Mouse (Mus musculus) layer of hippocampus, adult 2 months (tissue): ENCODE measurements at regions not wholly inside any gene's neighbourhood (a gene's known extent, or its start where the extent isn't known, plus 50 kb on each side); places are given as distances from the start of the nearest gene placed in this dataset.

Source experiments
- DNase-seq, 2 experiments: peaks; one replicate each; pipeline ENCODE4 v3.0.0; 2022; ENCODE audit warnings: low spot score in 2 of 2
- H3K27ac ChIP-seq: fragments of 200-600 bp; 2 replicates; pipeline ENCODE4 v1.8.1; 2022
- H3K4me3 ChIP-seq: fragments of 200-600 bp; 2 replicates; pipeline ENCODE4 v1.8.1; 2022; ENCODE audit warnings: mild to moderate bottlenecking
- CTCF ChIP-seq: fragments of 200-600 bp; conservative IDR thresholded peaks from 2 replicates; pipeline ENCODE4 v1.8.1; 2022; ENCODE audit warnings: antibody characterized with exemption, mild to moderate bottlenecking, moderate library complexity

GRCm38 (mm10) chr13:32567850-32568249 lies 215.9 kb downstream of the Mylk4 start:
- no peak for TF ChIP-seq CTCF
- H3K4me3 ChIP-seq, result no peak overlapping the region
- no peak overlapping the region for H3K27ac ChIP-seq
- no peak for DNase-seq

GRCm38 (mm10) chr13:32560666-32561065 lies 222.1 kb upstream of the Gmds start:
- DNase-seq, result no peak
- Histone ChIP-seq H3K27ac (no peak overlapping the region), H3K4me3 (no peak overlapping the region)
- no peak for TF ChIP-seq CTCF

GRCm38 (mm10) chr13:32556396-32556795 lies 217.9 kb upstream of the Gmds start:
- TF ChIP-seq CTCF, result no peak
- no peak overlapping the region for H3K27ac ChIP-seq
- no peak overlapping the region for H3K4me3 ChIP-seq
- DNase-seq, result no peak

- TF ChIP-seq CTCF, result no peak
- Histone ChIP-seq H3K4me3 (no peak overlapping the region), H3K27ac (no peak overlapping the region)
- DNase-seq, result no peak
These were observed 216.5 kb upstream of the Gmds start for GRCm38 (mm10) chr13:32555064-32555463.

- no peak for TF ChIP-seq CTCF
These were observed 216.1 kb upstream of the Gmds start for GRCm38 (mm10) chr13:32554601-32555000.

GRCm38 (mm10) chr13:32553136-32553535 lies 214.6 kb upstream of the Gmds start:
- no peak for DNase-seq
- TF ChIP-seq CTCF, result no peak
- Histone ChIP-seq H3K4me3 (no peak overlapping the region), H3K27ac (no peak overlapping the region)

More at GRCm38 (mm10) chr13:32554601-32555000, 216.1 kb upstream of the Gmds start:
- no peak overlapping the region for H3K27ac ChIP-seq
- H3K4me3 ChIP-seq, result no peak overlapping the region
- no peak for DNase-seq

GRCm38 (mm10) chr13:32550113-32550512 lies 211.6 kb upstream of the Gmds start:
- no peak for TF ChIP-seq CTCF
- Histone ChIP-seq H3K4me3 (no peak overlapping the region), H3K27ac (no peak overlapping the region)
- DNase-seq, result no peak

GRCm38 (mm10) chr13:32547126-32547525 lies 208.6 kb upstream of the Gmds start:
- H3K4me3 ChIP-seq, result no peak overlapping the region
- no peak overlapping the region for H3K27ac ChIP-seq
- DNase-seq, result no peak
- no peak for TF ChIP-seq CTCF

- H3K27ac ChIP-seq, result no peak overlapping the region
- no peak overlapping the region for H3K4me3 ChIP-seq
- no peak for TF ChIP-seq CTCF
- DNase-seq, result no peak
These were observed 206.6 kb upstream of the Gmds start for GRCm38 (mm10) chr13:32544986-32545740.

- TF ChIP-seq CTCF, result no peak
- no peak for DNase-seq
These were observed 203.1 kb upstream of the Gmds start for GRCm38 (mm10) chr13:32541611-32542010.

GRCm38 (mm10) chr13:32536241-32536640 lies 197.7 kb upstream of the Gmds start:
- Histone ChIP-seq H3K27ac (no peak overlapping the region), H3K4me3 (no peak overlapping the region)
- DNase-seq, result no peak
- no peak for TF ChIP-seq CTCF

More at GRCm38 (mm10) chr13:32541611-32542010, 203.1 kb upstream of the Gmds start:
- Histone ChIP-seq H3K4me3 (no peak overlapping the region), H3K27ac (no peak overlapping the region)

- Histone ChIP-seq H3K27ac (no peak overlapping the region), H3K4me3 (no peak overlapping the region)
- no peak for DNase-seq
- no peak for TF ChIP-seq CTCF
These were observed 197.1 kb upstream of the Gmds start for GRCm38 (mm10) chr13:32535602-32536001.

- DNase-seq, result no peak
- no peak for TF ChIP-seq CTCF
- no peak overlapping the region for H3K4me3 ChIP-seq
- H3K27ac ChIP-seq, result no peak overlapping the region
These were observed 192.5 kb upstream of the Gmds start for GRCm38 (mm10) chr13:32530926-32531512.

GRCm38 (mm10) chr13:32518611-32519344 lies 180.2 kb upstream of the Gmds start:
- H3K27ac ChIP-seq, result no peak overlapping the region
- no peak for TF ChIP-seq CTCF
- no peak for DNase-seq
- H3K4me3 ChIP-seq, result no peak overlapping the region
